Mouse (Mus musculus) embryo, embryonic 9.5 days (tissue): Measurements from ENCODE around the gene Lipe.
A peak's percentile ranks its signal among the peaks of the same experiment; 100 is the strongest.

Experiments used
- DNase-seq: peaks from one replicate; pipeline ENCODE4 v3.0.0-alpha.2; 2017; ENCODE audit errors: extremely low spot score

Gene Lipe

DNA sequence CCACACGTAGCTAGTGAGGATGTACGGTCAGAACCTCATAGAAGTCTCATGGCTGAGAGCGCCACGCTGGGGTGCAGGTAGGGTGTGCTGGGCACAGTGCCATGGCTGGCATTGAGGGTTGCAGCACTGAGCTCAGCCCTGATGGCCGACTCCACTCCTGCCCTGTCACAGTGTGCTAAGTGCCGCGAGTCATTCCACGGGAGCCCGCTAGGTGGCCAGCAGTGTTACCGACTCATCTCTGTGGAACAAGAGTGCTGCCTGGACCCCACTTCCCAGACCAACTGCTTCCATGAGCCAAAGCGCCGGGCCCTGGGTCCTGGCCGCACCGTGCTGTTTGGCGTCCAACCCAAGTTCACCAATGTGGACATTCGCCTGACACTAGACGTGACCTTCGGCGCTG, 35.4 kb downstream of the Lipe start:
- peak; percentile 29 for DNase-seq

DNA sequence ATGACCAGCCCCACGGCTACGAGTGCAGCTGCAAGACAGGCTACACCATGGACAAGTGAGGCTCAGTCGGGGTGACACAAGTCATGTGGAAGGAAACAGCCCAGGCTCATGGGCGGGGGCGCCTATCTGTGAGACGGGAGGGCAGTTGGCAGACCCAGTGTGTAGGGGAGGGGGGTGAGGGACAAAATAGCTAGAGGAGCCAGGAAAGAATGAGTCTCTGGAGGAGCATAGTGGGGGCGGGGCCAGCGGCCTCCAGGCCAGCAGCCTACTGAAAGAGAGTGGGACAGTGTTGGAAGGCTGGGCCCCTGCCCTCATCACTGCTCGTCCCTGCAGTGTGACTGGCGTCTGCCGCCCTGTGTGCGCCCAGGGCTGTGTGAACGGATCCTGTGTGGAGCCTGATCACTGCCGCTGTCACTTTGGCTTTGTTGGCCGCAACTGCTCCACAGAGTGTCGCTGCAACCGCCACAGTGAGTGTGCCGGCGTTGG, 39.7 kb downstream of the Lipe start:
- DNase-seq, result no peak

GRCm38 (mm10) chr7:25348861-25349260, 49.6 kb downstream of the Lipe start:
- DNase-seq, result no peak

GRCm38 (mm10) chr7:25341000-25341784, 57.3 kb downstream of the Lipe start:
- DNase-seq, result no peak

- no peak for DNase-seq
Observed at GRCm38 (mm10) chr7:25339329-25339728, 59.2 kb downstream of the Lipe start.

DNA sequence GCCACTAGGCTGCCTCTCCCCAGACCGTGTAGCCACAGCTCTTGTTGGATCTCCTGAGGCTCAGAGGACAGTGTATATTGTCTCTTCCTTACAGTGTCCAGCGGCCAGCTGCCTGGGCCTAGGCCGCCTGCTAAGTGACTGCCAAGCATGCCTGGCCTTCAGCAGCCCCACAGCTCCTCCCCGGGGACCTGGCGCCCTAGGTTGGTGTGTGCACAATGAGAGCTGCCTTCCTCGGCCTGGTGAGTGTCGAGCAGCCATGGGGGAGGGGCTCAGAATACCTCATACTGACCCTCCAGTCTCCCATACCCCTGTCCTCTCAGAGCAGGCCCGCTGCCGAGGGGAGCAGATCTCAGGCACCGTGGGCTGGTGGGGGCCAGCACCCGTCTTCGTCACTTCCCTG, 64.0 kb downstream of the Lipe start:
- DNase-seq, result no peak

GRCm38 (mm10) chr7:25333596-25334307, 64.8 kb downstream of the Lipe start:
- peak; percentile 76 for DNase-seq
